Mouse (Mus musculus) midbrain, postnatal 0 days (tissue): ENCODE measurements around the gene Phtf1. TPM values are rescaled to one million over a fixed set of nuclear protein-coding genes. Genes with fewer than 3 reads are reported as not detected.

Experiments used
- ATAC-seq: fragments of 200-750 bp; cut with Nextera tagmentation; 2 replicates; pipeline ENCODE4 v1.8.0; 2017; ENCODE audit warnings: moderate number of reproducible peaks, mild to moderate bottlenecking, moderate TSS enrichment, moderate library complexity; ENCODE audit not compliant: low FRiP score
- DNase-seq: peaks from one replicate; pipeline ENCODE4 v3.0.0-alpha.2; 2015; ENCODE audit warnings: low spot score
- H3K27ac ChIP-seq: fragments of 300-500 bp; sonication (generic); 2 replicates; pipeline ENCODE4 v1.5.1; 2014; ENCODE audit warnings: low read depth, mild to moderate bottlenecking, low read length, mixed read lengths
- H3K27me3 ChIP-seq: fragments of 300-500 bp; sonication (generic); 2 replicates; pipeline ENCODE4 v1.6.1; 2014; ENCODE audit warnings: low read length, control low read depth, mixed read lengths; ENCODE audit not compliant: insufficient read depth
- H3K36me3 ChIP-seq: fragments of 300-500 bp; sonication (generic); 2 replicates; pipeline ENCODE4 v1.6.1; 2014; ENCODE audit warnings: low read length, control low read depth, mixed read lengths; ENCODE audit not compliant: insufficient read depth
- H3K4me1 ChIP-seq: fragments of 300-500 bp; sonication (generic); 2 replicates; pipeline ENCODE4 v1.6.1; 2014; ENCODE audit warnings: mild to moderate bottlenecking, control low read depth, antibody characterized with exemption, low read length, mixed read lengths; ENCODE audit not compliant: insufficient read depth
- H3K4me2 ChIP-seq: fragments of 300-500 bp; sonication (generic); 2 replicates; pipeline ENCODE4 v1.6.1; 2014; ENCODE audit warnings: low read depth, mild to moderate bottlenecking, low read length, mixed read lengths; ENCODE audit not compliant: poor library complexity, severe bottlenecking
- H3K4me3 ChIP-seq: fragments of 300-500 bp; sonication (generic); 2 replicates; pipeline ENCODE4 v1.5.1; 2014; ENCODE audit warnings: low read depth, mild to moderate bottlenecking, low read length, moderate library complexity
- H3K9ac ChIP-seq: fragments of 300-500 bp; sonication (generic); replicated peaks from 2 replicates; pipeline ENCODE4 v1.6.1; 2014; ENCODE audit warnings: mild to moderate bottlenecking, low read length, moderate library complexity, mixed read lengths; ENCODE audit not compliant: poor library complexity, severe bottlenecking
- H3K9me3 ChIP-seq: fragments of 300-500 bp; sonication (generic); 2 replicates; pipeline ENCODE4 v1.6.1; 2016; ENCODE audit warnings: low read length, control low read depth
- CTCF ChIP-seq: IDR thresholded peaks from 2 replicates; pipeline ENCODE4 v1.5.1; 2016; ENCODE audit warnings: antibody characterized with exemption, mild to moderate bottlenecking
- WGBS: fragments of 180-500 bp; shearing (Covaris S2); extraction: QIAGEN DNeasy Blood & Tissue Kit; methylation state at CpG from one replicate; pipeline ENCODE4 v1.1.7; 2014; 5-methylcytosine and 5-hydroxymethylcytosine counted together
- polyA plus RNA-seq: library from polyadenylated mRNA; unstranded; fragments of >200 nt; fragmentation: Nextera tagmentation; extraction: Ambion mirVana; gene quantifications from 2 replicates; pipeline ENCODE4 v1.2.1, GENCODE M21; 2015
- total RNA-seq: library from RNA; depleted of rRNA; stranded (reverse); fragments of >200 nt; gene quantifications from 2 replicates; pipeline ENCODE4 v1.2.3, GENCODE M21; 2014

Phtf1 gene
- total and polyA plus RNA-seq, 2 experiments from 2014 or later = 15.9 to 24.3 TPM

DNA sequence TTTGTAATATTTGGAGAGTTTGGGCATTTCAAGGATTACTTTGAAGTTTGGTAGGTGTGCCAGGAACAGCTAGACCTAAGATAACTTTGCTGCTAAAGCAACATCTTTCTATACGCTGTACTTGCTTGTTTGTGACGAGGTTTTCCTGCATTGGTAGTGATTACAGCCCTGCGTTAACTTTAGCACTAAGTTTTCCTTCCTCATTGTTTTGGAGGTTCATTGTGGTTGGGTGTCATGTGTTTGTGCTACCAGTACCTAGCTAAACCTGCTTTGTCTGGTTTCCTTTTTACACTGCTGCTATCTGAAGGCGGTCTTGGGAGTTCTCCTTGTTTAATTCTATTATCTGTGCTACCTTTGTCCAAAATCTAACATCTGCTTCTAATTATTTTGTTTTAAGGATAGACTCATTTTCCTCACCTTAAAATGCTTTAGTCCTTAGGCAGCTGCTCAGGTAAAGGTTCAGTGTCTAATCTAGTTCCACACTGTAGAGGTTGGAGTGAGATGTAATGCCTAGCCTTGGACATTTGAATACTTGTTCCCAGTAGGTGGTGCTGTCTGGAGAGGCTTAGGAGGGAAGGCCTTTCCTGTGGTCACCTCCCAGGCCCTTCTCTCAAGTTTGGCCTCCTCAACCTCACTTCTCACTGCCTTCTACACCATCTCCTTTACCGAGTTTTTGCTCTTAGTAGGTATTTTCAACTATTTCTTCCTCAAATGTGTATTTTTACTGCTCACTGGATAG lies 42.2 kb downstream of the Phtf1 start:
- peaks cover 17% of the 10 kb centered on the region for H3K36me3 ChIP-seq
- WGBS = 93% methylated on average over 5 of the region's 5 CpGs
- no peaks in the 10 kb centered on the region for H3K9me3 ChIP-seq
- no peak overlapping the region for H3K9ac ChIP-seq
- H3K4me2 ChIP-seq = no peak overlapping the region
- H3K27ac ChIP-seq = no peak overlapping the region
- DNase-seq = no peak
- no peak for ATAC-seq
- TF ChIP-seq CTCF = peak; percentile 38; the same call in 1 of the 2 replicates
- no peaks in the 10 kb centered on the region for H3K4me1 ChIP-seq
- H3K4me3 ChIP-seq = no peak overlapping the region
- H3K27me3 ChIP-seq = no peaks in the 10 kb centered on the region

DNA sequence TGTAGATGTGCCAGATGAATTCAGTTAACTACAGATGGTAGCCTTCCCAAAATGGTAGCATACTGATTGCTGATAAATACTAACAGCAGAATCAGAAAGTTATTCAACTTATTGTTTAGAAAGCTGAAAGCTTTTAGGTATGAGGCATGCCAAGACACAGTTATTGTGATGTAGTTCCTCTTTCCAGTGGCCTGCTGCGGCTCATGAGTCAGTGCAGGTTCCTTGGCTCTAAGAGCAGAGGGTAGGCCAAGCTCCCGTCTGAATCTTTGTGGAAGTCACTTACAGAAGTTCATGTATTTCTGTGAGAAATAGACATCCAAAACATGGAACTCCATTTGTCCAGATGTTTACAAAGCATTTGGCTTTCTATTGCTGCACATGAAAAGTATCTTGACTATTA lies 44.1 kb downstream of the Phtf1 start:
- 89% methylated on average over 2 of the region's 2 CpGs for WGBS
- DNase-seq (no peak), ATAC-seq (no peak)
- no peak overlapping the region for H3K9ac ChIP-seq
- H3K36me3 ChIP-seq = peaks cover 21% of the 10 kb centered on the region; the same call in 1 of the 2 replicates
- no peaks in the 10 kb centered on the region for H3K27me3 ChIP-seq
- no peak for TF ChIP-seq CTCF
- no peak overlapping the region for H3K4me2 ChIP-seq
- H3K4me3 ChIP-seq = no peak overlapping the region
- H3K4me1 ChIP-seq = no peaks in the 10 kb centered on the region
- no peak overlapping the region for H3K27ac ChIP-seq
- H3K9me3 ChIP-seq = no peaks in the 10 kb centered on the region

DNA sequence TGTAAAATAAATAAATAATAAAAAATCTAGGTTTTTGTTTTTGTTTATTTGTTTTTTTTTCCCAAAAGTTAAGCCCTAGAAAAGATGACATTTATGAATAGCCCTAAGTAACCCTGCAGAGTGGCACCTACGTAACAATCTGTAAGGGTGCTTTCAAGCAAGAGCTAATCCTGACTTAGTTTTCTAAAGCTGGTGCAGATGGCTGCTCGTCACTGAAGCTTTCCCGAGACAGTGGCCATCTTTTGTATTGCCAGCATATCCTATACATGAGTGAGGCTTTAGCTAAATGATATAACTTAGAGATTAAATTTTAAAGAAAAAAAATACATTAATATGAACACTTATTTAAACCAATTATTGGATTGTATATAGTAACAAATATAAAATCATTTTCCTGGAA lies 50.0 kb downstream of the Phtf1 start:
- TF ChIP-seq CTCF = no peak
- Histone ChIP-seq H3K4me1 (no peaks in the 10 kb centered on the region), H3K4me3 (no peak overlapping the region), H3K9ac (no peak overlapping the region), H3K4me2 (no peak overlapping the region), H3K9me3 (no peaks in the 10 kb centered on the region), H3K27ac (no peak overlapping the region), H3K27me3 (no peaks in the 10 kb centered on the region), H3K36me3 (peaks cover 31% of the 10 kb centered on the region; the same call in 1 of the 2 replicates)
- DNase-seq (no peak), ATAC-seq (no peak)
- WGBS = 56% methylated on average over 3 of the region's 3 CpGs

DNA sequence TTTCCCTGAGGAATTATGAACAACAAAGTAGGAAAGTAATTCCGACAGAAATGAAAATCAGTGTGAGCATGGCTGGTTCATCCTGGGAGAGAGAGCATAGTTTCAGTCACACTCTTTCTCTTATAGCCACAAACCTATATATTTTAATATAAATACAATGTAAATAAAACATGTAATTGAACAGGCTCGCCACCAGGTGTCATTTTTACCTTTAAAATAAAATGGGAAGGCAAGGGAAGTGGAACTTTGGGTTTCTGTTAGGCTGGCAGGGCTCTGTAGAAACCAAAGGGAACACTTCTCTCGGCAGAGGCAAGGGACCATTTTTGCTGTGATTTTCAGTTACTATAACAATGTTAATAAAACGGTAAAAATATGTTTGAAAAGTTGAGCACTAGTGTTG lies 51.5 kb downstream of the Phtf1 start:
- Histone ChIP-seq H3K36me3 (peaks cover 30% of the 10 kb centered on the region; the same call in 1 of the 2 replicates), H3K27ac (no peak overlapping the region), H3K9me3 (no peaks in the 10 kb centered on the region), H3K4me1 (no peaks in the 10 kb centered on the region), H3K4me2 (no peak overlapping the region), H3K27me3 (no peaks in the 10 kb centered on the region), H3K4me3 (no peak overlapping the region), H3K9ac (no peak overlapping the region)
- ATAC-seq (no peak), DNase-seq (peak; percentile 64)
- 57% methylated on average over 4 of the region's 4 CpGs for WGBS
- TF ChIP-seq CTCF = peak; percentile 70

DNA sequence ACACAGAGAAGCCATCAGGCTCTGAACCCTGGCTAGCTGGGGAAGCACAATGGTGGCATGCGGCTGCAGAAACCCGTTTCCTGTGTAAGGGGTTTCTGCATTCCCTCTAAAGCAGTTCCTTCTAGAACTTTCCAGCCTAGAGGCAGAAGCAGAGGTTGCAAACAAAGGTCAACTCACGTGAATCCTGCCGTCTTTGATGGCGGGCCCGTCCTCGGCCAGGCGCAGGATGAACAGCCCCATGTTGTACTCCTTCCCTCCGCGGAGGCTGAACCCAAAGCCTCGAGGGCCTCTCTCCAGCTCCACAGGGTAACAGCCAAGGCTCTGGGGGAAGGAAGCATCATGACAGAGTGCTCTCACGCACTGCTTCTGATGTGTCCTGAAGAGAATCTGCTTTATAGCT lies 52.2 kb downstream of the Phtf1 start:
- Histone ChIP-seq H3K9ac (no peak overlapping the region), H3K27ac (no peak overlapping the region), H3K36me3 (peaks cover 26% of the 10 kb centered on the region; the same call in 1 of the 2 replicates), H3K4me1 (no peaks in the 10 kb centered on the region), H3K4me3 (no peak overlapping the region), H3K4me2 (no peak overlapping the region), H3K27me3 (no peaks in the 10 kb centered on the region), H3K9me3 (no peaks in the 10 kb centered on the region)
- DNase-seq (no peak), ATAC-seq (no peak)
- no peak for TF ChIP-seq CTCF
- WGBS = 90% methylated on average over 12 of the region's 12 CpGs

DNA sequence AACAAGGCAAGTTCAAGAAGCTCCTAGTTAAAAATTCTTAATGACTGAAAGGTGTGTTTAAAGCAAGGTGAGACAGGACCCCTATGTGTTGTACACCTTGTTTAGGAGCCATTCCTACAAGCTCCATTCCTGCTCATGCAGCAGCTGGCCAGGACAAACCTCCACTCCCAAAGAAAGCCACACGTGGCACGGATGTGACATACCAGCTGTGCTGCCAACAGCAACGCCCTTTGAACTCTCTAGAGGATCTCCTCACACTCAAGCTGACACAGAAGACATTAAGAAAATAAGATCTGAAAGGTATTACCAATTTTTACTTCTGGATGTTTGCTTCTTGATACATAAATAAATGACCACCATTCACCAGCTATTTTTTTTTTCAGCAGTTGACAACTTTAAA lies 59.0 kb downstream of the Phtf1 start:
- no peak overlapping the region for H3K4me2 ChIP-seq
- no peaks in the 10 kb centered on the region for H3K9me3 ChIP-seq
- DNase-seq (no peak), ATAC-seq (no peak)
- H3K27me3 ChIP-seq = no peaks in the 10 kb centered on the region
- H3K36me3 ChIP-seq = 0 out of 2 replicates have a peak, but pooled peaks cover 2% of the 10 kb centered on the region
- TF ChIP-seq CTCF = no peak
- no peak overlapping the region for H3K9ac ChIP-seq
- no peak overlapping the region for H3K4me3 ChIP-seq
- no peaks in the 10 kb centered on the region for H3K4me1 ChIP-seq
- H3K27ac ChIP-seq = no peak overlapping the region
- WGBS = 42% methylated on average over 3 of the region's 3 CpGs
